22 mouse cellular contexts compared by ENCODE assay signal in genomic region chr14:102142720-102143119, GRCm38 (mm10).
A peak's percentile ranks its signal among the peaks of the same experiment; 100 is the strongest.
DNase-seq lines count a peak whose midpoint lies in the region; ATAC-seq lines count a peak whose summit lies in the region.
"Had no signal": no experiment of that assay in that cellular context is flagged by ENCODE, and none has a peak within 500 bp of the region (broad histone marks: within the 10 kb centered on the region; RNA-seq: fewer than 3 reads in every experiment).

No protein-coding gene starts in this region.

- H3K36me3 ChIP-seq in neural tube, embryonic 11.5 days (ENCODE audit: control insufficient read depth, insufficient read depth, low read length) = no peaks in the 10 kb centered on the region
- H3K36me3 ChIP-seq in kidney, embryonic 15.5 days = no peaks in the 10 kb centered on the region
- H3K36me3 ChIP-seq: heart, embryonic 10.5 days; hindbrain, embryonic 12.5 days; liver, embryonic 13.5 days; lung, embryonic 15.5 days had no signal

- peak; percentile 10 for DNase-seq in kidney, adult 9 months
- no peak for DNase-seq in kidney, postnatal 4 days
- DNase-seq in neural tube, embryonic 11.5 days (ENCODE audit: low spot score) = peak; percentile 8
- DNase-seq in neural tube, embryonic 10.5 days (ENCODE audit: extremely low spot score, low spot score) = no peak
- peak; percentile 6 for DNase-seq in retina, postnatal 1 day
- DNase-seq in gastrocnemius, postnatal 36 days = no peak
- DNase-seq: adrenal gland, postnatal 14 days; cerebellum, adult 11 months; cerebellum, postnatal 14 days; liver, embryonic 13.5 days; spleen, adult 18-20 months; thymus, postnatal 25 days had no signal

- no peak overlapping the region for H3K4me3 ChIP-seq in neural tube, embryonic 11.5 days (ENCODE audit: low read depth, low read length)
- H3K4me3 ChIP-seq in kidney, embryonic 15.5 days (replicated peaks) = no peak overlapping the region
- H3K4me3 ChIP-seq: erythroblast, embryonic 14.5 days; heart, embryonic 10.5 days; hindbrain, embryonic 12.5 days; liver, embryonic 13.5 days; lung, embryonic 15.5 days had no signal

- no peaks in the 10 kb centered on the region for H3K9me3 ChIP-seq in neural tube, embryonic 11.5 days (ENCODE audit: control insufficient read depth, low read length)
- no peaks in the 10 kb centered on the region for H3K9me3 ChIP-seq in kidney, embryonic 15.5 days (replicated peaks)
- H3K9me3 ChIP-seq: heart, embryonic 10.5 days; hindbrain, embryonic 12.5 days; liver, embryonic 13.5 days; lung, embryonic 15.5 days had no signal

- no peaks in the 10 kb centered on the region for H3K27me3 ChIP-seq in neural tube, embryonic 11.5 days (ENCODE audit: control insufficient read depth, insufficient read depth, low read length)
- H3K27me3 ChIP-seq in kidney, embryonic 15.5 days = no peaks in the 10 kb centered on the region
- H3K27me3 ChIP-seq: hindbrain, embryonic 12.5 days; liver, embryonic 13.5 days; lung, embryonic 15.5 days had no signal

- H3K9ac ChIP-seq in neural tube, embryonic 11.5 days (ENCODE audit: low read length) = no peak overlapping the region
- no peak overlapping the region for H3K9ac ChIP-seq in kidney, embryonic 15.5 days
- H3K9ac ChIP-seq: hindbrain, embryonic 12.5 days; liver, embryonic 13.5 days; lung, embryonic 15.5 days had no signal

- no peak; the same call in 1 of the 2 replicates for ATAC-seq in neural tube, embryonic 11.5 days (ENCODE audit: insufficient read depth, low FRiP score, low TSS enrichment)
- peak; percentile 93 for ATAC-seq in kidney, embryonic 15.5 days (replicated peaks; ENCODE audit: low FRiP score)
- ATAC-seq: activated CD4-positive, CD25-positive, alpha-beta regulatory T cell, adult 4 months; forebrain, embryonic 14.5 days; inflammation-experienced regulatory T-cells, adult 6 months; midbrain, embryonic 16.5 days had no signal

- no peak overlapping the region for H3K27ac ChIP-seq in neural tube, embryonic 11.5 days (ENCODE audit: low read depth, low read length)
- no peak overlapping the region for H3K27ac ChIP-seq in kidney, embryonic 15.5 days
- H3K27ac ChIP-seq: heart, embryonic 10.5 days; hindbrain, embryonic 12.5 days; liver, embryonic 13.5 days; lung, embryonic 15.5 days; macrophage had no signal

- no peak overlapping the region for H3K4me2 ChIP-seq in neural tube, embryonic 11.5 days (ENCODE audit: low read depth)
- H3K4me2 ChIP-seq in kidney, embryonic 15.5 days = no peak overlapping the region
- H3K4me2 ChIP-seq: hindbrain, embryonic 12.5 days; liver, embryonic 13.5 days; lung, embryonic 15.5 days had no signal

- intact Hi-C loops in gastrocnemius, postnatal 36 days (cut with DNase I) = no loop called here

- no peaks in the 10 kb centered on the region for H3K4me1 ChIP-seq in neural tube, embryonic 11.5 days (ENCODE audit: control insufficient read depth, insufficient read depth, low read length)
- H3K4me1 ChIP-seq in kidney, embryonic 15.5 days = no peaks in the 10 kb centered on the region
- H3K4me1 ChIP-seq: heart, embryonic 10.5 days; hindbrain, embryonic 12.5 days; liver, embryonic 13.5 days; lung, embryonic 15.5 days had no signal

- WGBS in neural tube, embryonic 11.5 days = 40% methylated on average over 2 of the region's 2 CpGs
- 19% methylated on average over 2 of the region's 2 CpGs for WGBS in kidney, embryonic 15.5 days

Comparison
In these comparisons a context has a peak if more than half of its experiments do, and no peak if none do; other contexts are left out.
1. DNase-seq: peak in kidney, adult 9 months (single experiment), neural tube, embryonic 11.5 days (single experiment) and retina, postnatal 1 day (single experiment); none in kidney, postnatal 4 days (0 of 2), neural tube, embryonic 10.5 days (single experiment) and gastrocnemius, postnatal 36 days (0 of 2).